Mouse (Mus musculus) forebrain, embryonic 15.5 days (tissue): ENCODE data around the gene Ralgapb. TPM values are rescaled to one million over a fixed set of nuclear protein-coding genes. Genes with fewer than 3 reads are reported as not detected.

Experiments
- ATAC-seq: fragments of 200-750 bp; cut with Nextera tagmentation; replicated peaks from 2 replicates; pipeline ENCODE4 v1.8.0; 2017; ENCODE audit warnings: mild to moderate bottlenecking, moderate TSS enrichment, moderate library complexity
- H3K27ac ChIP-seq: fragments of 300-500 bp; sonication (generic); replicated peaks from 2 replicates; pipeline ENCODE4 v1.5.1; 2015; ENCODE audit warnings: mild to moderate bottlenecking, inconsistent platforms
- H3K27me3 ChIP-seq: fragments of 300-500 bp; sonication (generic); 2 replicates; pipeline ENCODE4 v1.6.1; 2015; ENCODE audit warnings: inconsistent platforms
- H3K36me3 ChIP-seq: fragments of 300-500 bp; sonication (generic); 2 replicates; pipeline ENCODE4 v1.6.1; 2015; ENCODE audit warnings: mild to moderate bottlenecking, inconsistent platforms
- H3K4me1 ChIP-seq: fragments of 300-500 bp; sonication (generic); 2 replicates; pipeline ENCODE4 v1.6.1; 2015; ENCODE audit warnings: inconsistent platforms
- H3K4me2 ChIP-seq: fragments of 300-500 bp; sonication (generic); replicated peaks from 2 replicates; pipeline ENCODE4 v1.6.1; 2015; ENCODE audit warnings: mild to moderate bottlenecking, inconsistent platforms
- H3K4me3 ChIP-seq: fragments of 300-500 bp; sonication (generic); 2 replicates; pipeline ENCODE4 v1.5.1; 2015; ENCODE audit warnings: mild to moderate bottlenecking, inconsistent platforms
- H3K9ac ChIP-seq: fragments of 300-500 bp; sonication (generic); replicated peaks from 2 replicates; pipeline ENCODE4 v1.6.1; 2015; ENCODE audit warnings: mild to moderate bottlenecking, inconsistent platforms
- H3K9me3 ChIP-seq: fragments of 300-500 bp; sonication (generic); 2 replicates; pipeline ENCODE4 v1.6.1; 2016; ENCODE audit warnings: inconsistent platforms
- WGBS: fragments of 180-500 bp; shearing (Covaris S2); methylation state at CpG from one replicate; pipeline ENCODE4 v1.1.7; 2015; ENCODE audit warnings: mixed read lengths; 5-methylcytosine and 5-hydroxymethylcytosine counted together
- polyA plus RNA-seq: library from polyadenylated mRNA; unstranded; fragments of >200 nt; fragmentation: Nextera tagmentation; extraction: Ambion mirVana; gene quantifications from 2 replicates; pipeline ENCODE4 v1.2.1, GENCODE M21; 2015

Ralgapb gene
- polyA plus RNA-seq, 1 experiment from 2014 or later: 23.8 TPM

DNA sequence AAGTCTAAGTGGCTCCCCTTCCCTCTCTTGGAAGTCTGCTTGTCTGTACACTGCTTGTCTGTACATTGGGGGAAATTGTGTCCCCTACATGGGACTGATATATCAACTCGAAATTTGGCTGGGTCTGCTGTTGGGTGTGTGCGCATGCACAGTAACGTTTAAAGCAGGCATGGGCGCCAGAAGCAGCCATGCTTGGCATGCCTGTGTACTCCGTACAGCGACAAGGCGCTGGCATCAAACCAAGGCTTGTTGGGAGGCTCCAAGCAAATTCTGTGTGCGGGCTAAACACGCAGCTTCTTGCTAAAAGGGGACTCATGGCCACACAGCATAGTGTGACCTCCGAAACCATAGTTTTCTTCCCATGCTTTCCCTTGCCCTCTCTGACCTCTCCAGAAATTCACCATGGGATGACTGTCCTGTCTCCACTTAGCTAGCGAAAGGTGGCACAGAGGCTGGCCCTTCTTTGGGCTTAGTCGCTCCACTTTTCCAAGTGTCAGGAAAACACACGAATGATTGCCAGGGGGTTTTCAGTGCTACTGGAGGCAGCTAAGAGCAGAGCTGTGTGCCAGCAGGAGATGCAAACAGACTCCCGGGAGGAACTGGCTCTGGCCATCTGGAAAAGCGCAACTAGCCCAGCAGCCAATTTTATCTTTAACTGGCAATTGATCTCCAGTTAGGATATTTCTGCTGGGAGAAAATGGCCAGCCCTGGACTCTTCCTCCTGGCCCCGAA is 114.6 kb downstream of the Ralgapb start:
- peak overlapping the region; percentile 75 for H3K27ac ChIP-seq
- ATAC-seq: peak; percentile 80; the same call in 1 of the 2 replicates
- H3K9ac ChIP-seq: no peak overlapping the region
- peaks cover 18% of the 10 kb centered on the region for H3K4me1 ChIP-seq
- WGBS: 61% methylated on average over 16 of the region's 16 CpGs
- H3K4me2 ChIP-seq: peak overlapping the region; percentile 10
- H3K36me3 ChIP-seq: no peaks in the 10 kb centered on the region
- no peaks in the 10 kb centered on the region for H3K27me3 ChIP-seq
- no peak overlapping the region for H3K4me3 ChIP-seq
- no peaks in the 10 kb centered on the region for H3K9me3 ChIP-seq

DNA sequence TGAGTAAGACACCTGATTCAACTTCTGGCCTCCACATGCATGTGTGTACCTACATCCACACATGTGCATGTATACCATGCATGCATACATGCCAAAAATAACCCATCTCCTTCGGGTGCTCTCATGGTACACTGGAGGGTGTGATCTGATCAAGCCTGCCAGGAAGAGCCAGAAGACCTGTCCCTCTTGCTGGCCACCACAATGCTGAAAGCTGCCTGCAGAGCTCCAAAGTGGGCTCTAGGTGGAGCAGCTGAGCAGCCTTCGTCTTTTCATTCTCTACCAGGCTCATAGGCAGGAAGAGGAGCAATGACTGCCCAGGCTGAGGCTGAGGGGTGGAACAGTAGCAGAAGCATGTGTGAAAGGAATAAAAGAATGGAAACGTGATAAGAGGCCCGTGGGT is 124.4 kb downstream of the Ralgapb start:
- WGBS: 3% methylated on average over 4 of the region's 4 CpGs
- Histone ChIP-seq H3K27me3 (no peaks in the 10 kb centered on the region), H3K4me2 (no peak overlapping the region), H3K36me3 (no peaks in the 10 kb centered on the region), H3K4me3 (no peak overlapping the region), H3K9me3 (no peaks in the 10 kb centered on the region), H3K27ac (no peak overlapping the region), H3K4me1 (no peaks in the 10 kb centered on the region), H3K9ac (no peak overlapping the region)
- ATAC-seq: peak; percentile 53

DNA sequence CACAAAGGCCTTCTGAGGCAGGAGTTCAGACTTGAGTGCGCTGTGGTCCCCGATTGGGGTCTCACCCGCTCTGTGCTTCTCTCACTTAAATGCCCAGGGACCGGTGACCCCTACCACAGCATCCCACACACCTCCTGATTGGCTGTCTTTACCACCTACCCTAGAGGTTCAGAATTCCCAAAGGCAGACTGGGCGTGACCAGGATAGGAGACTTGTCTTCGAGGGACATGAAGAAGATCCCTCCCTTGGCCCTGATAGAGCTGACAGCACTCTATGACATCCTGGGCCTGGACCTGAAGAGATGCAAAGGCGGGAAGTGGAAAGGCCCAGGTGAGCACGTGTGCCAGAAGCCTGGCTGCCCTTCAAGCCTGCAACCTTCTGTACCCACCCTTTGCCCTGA is 124.9 kb downstream of the Ralgapb start:
- 80% methylated on average over 8 of the region's 8 CpGs for WGBS

DNA sequence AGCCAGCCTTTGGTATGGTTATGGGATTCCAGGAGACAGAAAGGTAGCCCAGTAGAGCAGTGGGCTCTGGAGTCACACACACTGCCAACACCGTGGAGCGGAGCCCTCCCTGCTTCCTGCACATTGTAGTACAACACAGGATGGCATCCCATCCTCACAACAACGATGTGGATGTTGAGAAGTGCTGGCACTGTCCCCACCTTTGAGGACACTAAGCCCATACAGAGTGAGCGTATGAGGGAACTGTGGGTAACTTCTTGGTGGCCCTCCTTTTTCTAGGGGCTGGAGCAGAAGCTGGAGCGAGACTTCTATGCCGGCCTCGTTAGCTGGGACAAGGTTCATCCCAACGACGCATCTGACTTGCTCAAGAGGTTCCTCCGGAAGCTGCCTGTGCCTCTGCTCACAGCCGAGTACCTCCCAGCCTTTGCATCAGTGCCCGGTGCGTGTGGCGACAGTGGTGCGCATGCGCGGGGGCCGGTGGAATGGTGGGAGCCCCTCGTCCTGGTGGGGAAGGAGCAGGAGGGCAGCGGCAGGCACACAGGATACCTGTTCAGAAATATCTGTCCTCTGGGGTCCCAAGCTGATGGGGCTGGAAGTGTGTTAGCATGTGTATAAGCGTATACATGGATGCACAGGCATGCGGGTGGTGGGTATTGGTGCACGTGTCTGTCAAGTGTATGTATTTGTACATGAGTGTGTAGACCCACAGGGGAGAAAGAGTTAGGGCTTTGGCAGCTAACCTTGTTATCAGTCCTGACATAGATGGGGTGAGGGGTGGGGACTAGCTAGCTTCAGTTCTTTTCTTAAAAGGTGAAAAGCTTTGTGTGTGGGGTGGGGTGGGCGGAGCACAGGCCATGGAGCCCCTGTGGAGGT is 130.0 kb downstream of the Ralgapb start:
- peaks cover 8% of the 10 kb centered on the region; the same call in 1 of the 2 replicates for H3K4me1 ChIP-seq
- peak overlapping the region; percentile 43 for H3K4me2 ChIP-seq
- 52% methylated on average over 24 of the region's 24 CpGs for WGBS
- no peak overlapping the region for H3K27ac ChIP-seq
- H3K9ac ChIP-seq: peak overlapping the region; percentile 24; the same call in 1 of the 2 replicates
- H3K9me3 ChIP-seq: no peaks in the 10 kb centered on the region
- H3K4me3 ChIP-seq: peak overlapping the region; percentile 21
- H3K36me3 ChIP-seq: no peaks in the 10 kb centered on the region
- ATAC-seq: 0 out of 2 replicates have a peak, but pooled peaks have one; percentile 23
- H3K27me3 ChIP-seq: no peaks in the 10 kb centered on the region

More for the DNA sequence above, 124.9 kb downstream of the Ralgapb start:
- H3K36me3 ChIP-seq: no peaks in the 10 kb centered on the region
- H3K9ac ChIP-seq: no peak overlapping the region
- no peak overlapping the region for H3K4me2 ChIP-seq
- no peaks in the 10 kb centered on the region for H3K9me3 ChIP-seq
- H3K27me3 ChIP-seq: no peaks in the 10 kb centered on the region
- H3K27ac ChIP-seq: no peak overlapping the region
- peak; percentile 41; the same call in 1 of the 2 replicates for ATAC-seq
- no peak overlapping the region for H3K4me3 ChIP-seq
- peaks cover 4% of the 10 kb centered on the region; the same call in 1 of the 2 replicates for H3K4me1 ChIP-seq

DNA sequence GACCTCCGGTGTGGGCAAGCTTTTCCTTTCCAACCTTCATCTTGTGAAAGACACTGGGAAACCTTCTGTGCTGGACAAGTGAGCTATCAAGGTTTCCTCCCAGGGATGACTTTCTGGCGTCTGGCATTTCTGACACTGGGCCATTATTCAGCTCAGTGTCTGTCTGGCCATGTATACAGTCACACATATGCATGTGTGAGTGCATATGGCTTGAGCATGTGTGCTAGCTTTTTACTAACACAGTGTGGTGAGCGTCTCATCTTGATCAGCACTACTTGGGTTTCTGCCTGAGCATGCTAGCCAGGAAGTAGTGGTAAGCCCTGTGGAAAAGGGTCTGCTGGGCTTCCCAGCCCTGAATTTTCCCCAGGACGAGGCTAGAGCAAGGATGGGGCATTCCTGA is 131.6 kb downstream of the Ralgapb start:
- H3K4me2 ChIP-seq: no peak overlapping the region
- H3K9ac ChIP-seq: no peak overlapping the region
- peaks cover 8% of the 10 kb centered on the region; the same call in 1 of the 2 replicates for H3K4me1 ChIP-seq
- H3K4me3 ChIP-seq: no peak overlapping the region
- H3K27ac ChIP-seq: no peak overlapping the region
- H3K9me3 ChIP-seq: no peaks in the 10 kb centered on the region
- H3K36me3 ChIP-seq: no peaks in the 10 kb centered on the region
- ATAC-seq: no peak; the same call in 1 of the 2 replicates
- no peaks in the 10 kb centered on the region for H3K27me3 ChIP-seq
- WGBS: 39% methylated on average over 4 of the region's 4 CpGs

DNA sequence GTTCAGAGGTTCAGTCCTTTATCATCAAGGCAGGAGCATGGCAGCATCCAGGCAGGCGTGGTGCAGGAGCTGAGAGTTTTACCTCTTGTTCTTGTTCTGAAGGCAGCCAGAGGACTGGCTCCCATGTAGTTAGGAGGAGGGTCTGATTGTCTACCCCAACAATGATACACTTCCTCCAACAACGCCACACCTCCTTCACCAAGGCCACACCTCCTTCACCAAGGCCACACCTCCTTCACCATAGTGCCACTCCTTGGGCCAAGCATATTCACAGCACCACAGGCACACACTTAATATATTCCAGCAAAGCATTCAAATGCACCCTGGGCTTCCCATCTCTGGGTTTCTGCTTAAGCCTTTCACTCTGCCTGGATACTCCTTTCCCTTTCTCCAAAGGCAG is 135.6 kb downstream of the Ralgapb start:
- ATAC-seq: no peak
- WGBS: 76% methylated on average over 2 of the region's 2 CpGs
- Histone ChIP-seq H3K27me3 (no peaks in the 10 kb centered on the region), H3K9me3 (no peaks in the 10 kb centered on the region), H3K27ac (no peak overlapping the region), H3K36me3 (no peaks in the 10 kb centered on the region), H3K4me3 (no peak overlapping the region), H3K4me1 (peaks cover 5% of the 10 kb centered on the region; the same call in 1 of the 2 replicates), H3K9ac (no peak overlapping the region), H3K4me2 (no peak overlapping the region)

DNA sequence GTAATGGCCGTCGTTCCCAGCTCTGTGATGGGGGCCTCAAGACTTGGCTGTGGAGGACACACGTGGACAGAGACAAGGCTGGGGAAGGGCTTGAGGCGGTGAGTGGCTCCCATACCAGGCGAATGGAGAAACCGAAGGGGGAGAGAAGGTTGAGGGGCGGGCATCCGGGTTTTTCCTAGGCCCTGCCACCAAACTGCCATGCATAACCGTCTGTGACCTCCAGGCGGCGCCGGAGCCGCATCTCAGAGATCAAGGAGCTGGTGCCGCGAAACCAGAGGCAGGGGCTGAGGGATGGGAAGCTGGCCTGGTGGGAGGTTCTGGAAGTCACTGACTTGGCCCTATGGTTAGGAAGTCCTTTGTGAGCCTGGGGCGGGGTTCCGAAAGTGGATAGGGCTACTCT is 137.1 kb downstream of the Ralgapb start:
- peak overlapping the region; percentile 24; the same call in 1 of the 2 replicates for H3K4me2 ChIP-seq
- peak; percentile 68 for ATAC-seq
- H3K27ac ChIP-seq: no peak overlapping the region
- H3K36me3 ChIP-seq: no peaks in the 10 kb centered on the region
- H3K9me3 ChIP-seq: no peaks in the 10 kb centered on the region
- WGBS: 2% methylated on average over 17 of the region's 17 CpGs
- H3K4me1 ChIP-seq: peaks cover 5% of the 10 kb centered on the region; the same call in 1 of the 2 replicates
- H3K4me3 ChIP-seq: no peak overlapping the region
- H3K27me3 ChIP-seq: 0 out of 2 replicates have a peak, but pooled peaks cover 6% of the 10 kb centered on the region
- H3K9ac ChIP-seq: peak overlapping the region; percentile 36

Other genes with a start within 250 kb of the Ralgapb start
- gene D630003M21Rik, start 180.6 kb upstream of the Ralgapb start, polyA plus RNA-seq: 1.7 and 2.4 TPM in 2 replicates
- gene Bpi, start 151.8 kb upstream of the Ralgapb start, polyA plus RNA-seq: not detected in 2 replicates
- 2.4 and 2.7 TPM in 2 replicates for gene Lbp, start 103.4 kb upstream of the Ralgapb start, polyA plus RNA-seq
- gene Snhg11, start 34.2 kb upstream of the Ralgapb start, polyA plus RNA-seq: 108 and 109 TPM in 2 replicates
- gene Adig, start 92.8 kb downstream of the Ralgapb start, polyA plus RNA-seq: not detected in 2 replicates
- 0.37 and 0.42 TPM in 2 replicates for gene Arhgap40, start 102.9 kb downstream of the Ralgapb start, polyA plus RNA-seq
- 7.1 and 7.4 TPM in 2 replicates for gene Slc32a1, start 200.9 kb downstream of the Ralgapb start, polyA plus RNA-seq
- gene Actr5, start 215.0 kb downstream of the Ralgapb start, polyA plus RNA-seq: 13.4 and 14.7 TPM in 2 replicates